Mouse (Mus musculus) MEL (cell line): ENCODE data around the gene Mst1.

Experiments
- CHD1 ChIP-seq: IDR thresholded peaks from 2 replicates; pipeline ENCODE4 v1.6.1; 2012; ENCODE audit warnings: low read depth, mild to moderate bottlenecking, inconsistent platforms, low read length, improper control_type of control experiment
- CTCF ChIP-seq, 3 experiments: IDR thresholded peaks in 2 of 3; conservative IDR thresholded peaks in 1 of 3; 2 replicates each; pipeline ENCODE4 v1.5.1; 2011 to 2012; ENCODE audit warnings: low read length in 3 of 3, low read depth in 2 of 3, mild to moderate bottlenecking in 2 of 3, improper control_type of control experiment in 1 of 3, inconsistent platforms in 1 of 3, mixed read lengths in 1 of 3, moderate library complexity in 1 of 3; ENCODE audit not compliant: control insufficient read depth in 1 of 3, insufficient read depth in 1 of 3, poor library complexity in 1 of 3, severe bottlenecking in 1 of 3
- ETS1 ChIP-seq: IDR thresholded peaks from 2 replicates; pipeline ENCODE4 v1.6.1; 2012; ENCODE audit warnings: low read depth, mild to moderate bottlenecking, inconsistent platforms, low read length, improper control_type of control experiment, moderate library complexity
- GATA1 ChIP-seq: IDR thresholded peaks from 2 replicates; pipeline ENCODE4 v1.6.1; 2011; ENCODE audit warnings: low read depth, low read length, improper control_type of control experiment
- HCFC1 ChIP-seq: IDR thresholded peaks from 2 replicates; pipeline ENCODE4 v1.6.1; 2012; ENCODE audit warnings: low read depth, mild to moderate bottlenecking, inconsistent platforms, low read length, improper control_type of control experiment, moderate library complexity
- MAX ChIP-seq: IDR thresholded peaks from 2 replicates; pipeline ENCODE4 v1.6.1; 2011; ENCODE audit warnings: low read length, improper control_type of control experiment
- NRF1 ChIP-seq: IDR thresholded peaks from 2 replicates; pipeline ENCODE4 v1.6.1; 2014; ENCODE audit warnings: low read depth, mild to moderate bottlenecking, inconsistent platforms, low read length, improper control_type of control experiment, moderate library complexity; ENCODE audit not compliant: poor library complexity, insufficient read depth, severe bottlenecking
- POLR2A ChIP-seq, 2 experiments: IDR thresholded peaks; 2 replicates each; pipeline ENCODE4 v1.6.1; 2011 to 2012; ENCODE audit warnings: low read length in 2 of 2, mild to moderate bottlenecking in 2 of 2, control low read depth in 1 of 2, improper control_type of control experiment in 1 of 2, low read depth in 1 of 2, moderate library complexity in 1 of 2; ENCODE audit not compliant: control insufficient read depth in 1 of 2, insufficient read depth in 1 of 2, poor library complexity in 1 of 2
- POLR2AphosphoS5 ChIP-seq: IDR thresholded peaks from 2 replicates; pipeline ENCODE4 v1.6.1; 2012; ENCODE audit warnings: low read depth, borderline replicate concordance, mild to moderate bottlenecking, inconsistent platforms, low read length, moderate library complexity, mixed read lengths
- RAD21 ChIP-seq: IDR thresholded peaks from 2 replicates; pipeline ENCODE4 v1.6.1; 2011; ENCODE audit warnings: mild to moderate bottlenecking, low read depth, low read length, improper control_type of control experiment
- RCOR1 ChIP-seq: IDR thresholded peaks from 2 replicates; pipeline ENCODE4 v1.6.1; 2012; ENCODE audit warnings: low read depth, mild to moderate bottlenecking, inconsistent platforms, low read length, improper control_type of control experiment
- ZC3H11A ChIP-seq: IDR thresholded peaks from 2 replicates; pipeline ENCODE4 v1.6.1; 2012; ENCODE audit warnings: low read depth, mild to moderate bottlenecking, inconsistent platforms, low read length, improper control_type of control experiment

DNA sequence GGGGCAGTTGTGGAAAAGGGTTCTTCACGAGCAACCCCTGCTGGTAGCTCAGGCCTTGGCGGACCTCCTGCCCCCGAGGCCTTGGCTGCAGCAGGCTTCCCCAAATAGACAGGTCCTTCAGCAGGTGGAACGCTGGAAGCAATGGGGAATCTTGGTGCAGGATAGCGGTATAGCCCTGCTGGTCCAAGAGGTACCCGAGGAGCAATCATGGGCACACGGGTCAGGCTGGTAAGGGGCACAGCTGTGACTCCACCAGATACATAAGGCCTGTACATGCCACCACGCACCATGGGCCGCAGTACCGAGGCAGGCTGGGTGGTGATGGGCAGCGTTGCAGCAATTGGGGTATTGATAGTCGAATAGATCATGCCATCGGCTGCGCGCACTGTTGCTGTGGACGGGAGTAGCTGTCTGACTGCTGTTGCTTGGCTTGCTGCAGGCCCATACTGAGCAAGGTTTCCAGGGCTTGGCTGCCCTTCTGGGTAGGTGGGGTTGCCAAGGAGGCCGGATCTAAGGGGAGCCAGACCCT is 31.4 kb downstream of the Mst1 start:
- TF ChIP-seq CTCF (IDR thresholded peaks at IDR 0.05 in 2 of 3, conservative IDR thresholded peaks at IDR 0.05 in 1 of 3; ENCODE audit: control insufficient read depth in 1 of 3, insufficient read depth in 1 of 3, low read depth in 2 of 3, low read length in 3 of 3, poor library complexity in 1 of 3, severe bottlenecking in 1 of 3) (no peak), ZC3H11A (no peak), NRF1 (no peak), ETS1 (no peak), HCFC1 (no peak), GATA1 (no peak), POLR2A (IDR thresholded peaks at IDR 0.05; ENCODE audit: control insufficient read depth in 1 of 2, insufficient read depth in 1 of 2, low read depth in 1 of 2, low read length in 2 of 2, poor library complexity in 1 of 2) (no peak), RCOR1 (no peak), RAD21 (no peak), CHD1 (no peak), MAX (no peak), POLR2AphosphoS5 (no peak)
